ENCODE assay signal across 20 mouse cellular contexts in genomic region chr12:4836959-4837358, GRCm38 (mm10). TPM values are rescaled to one million over a fixed set of nuclear protein-coding genes. Genes with fewer than 3 reads are reported as not detected.
A peak's percentile ranks its signal among the peaks of the same experiment; 100 is the strongest.
DNase-seq lines count a peak whose midpoint lies in the region; ATAC-seq lines count a peak whose summit lies in the region.
"Had no signal": no experiment of that assay in that cellular context is flagged by ENCODE, and none has a peak within 500 bp of the region (broad histone marks: within the 10 kb centered on the region; RNA-seq: fewer than 3 reads in every experiment).

No protein-coding gene starts in this region.

- DNase-seq in adrenal gland, adult (ENCODE audit: inconsistent age in 2 of 2, low spot score in 1 of 2): peak; percentile 46 to 68
- no peak for DNase-seq in adrenal gland, postnatal 4 days (ENCODE audit: low spot score in 2 of 2)
- no peak for DNase-seq in frontal cortex, postnatal 14 days (ENCODE audit: low spot score in 2 of 2)
- DNase-seq in testis, postnatal 10 days (ENCODE audit: low spot score): peak; percentile 20
- DNase-seq in testis, postnatal 14 days (ENCODE audit: low spot score): no peak
- DNase-seq in telencephalon, adult 2 months (ENCODE audit: low read depth, low spot score): peak; percentile 29
- no peak for DNase-seq in kidney, adult 8-10 months
- DNase-seq: cerebellum, adult 11 months; cerebellum, adult 2 months; cerebellum, adult 9-11 months; cerebellum, postnatal 25 days; forebrain, postnatal 0 days; gastrocnemius, postnatal 10 days; gastrocnemius, postnatal 36 days; heart, adult 2 months; heart, postnatal 14 days; kidney, adult 2 months had no signal

- ATAC-seq in frontal cortex, adult (ENCODE audit: low TSS enrichment): 0 out of 2 replicates have a peak, but pooled peaks have one; percentile 21
- ATAC-seq: forebrain, embryonic 14.5 days; forebrain, postnatal 0 days; Patski had no signal

RNA-seq across cellular contexts. Expression of gene Fkbp1b, which starts 4.4 kb away (rescaled TPM):
- 10 to 100 TPM; 24.5 to 33.2 TPM for total RNA-seq in adrenal gland, postnatal 4 days (2021)

RNA-seq across cellular contexts. Expression of gene Wdcp, which starts 6.1 kb away (rescaled TPM):
- 10 to 100 TPM; 10.8 to 15.5 TPM for total RNA-seq in adrenal gland, postnatal 4 days (2021)

RNA-seq across cellular contexts. Expression of gene Sf3b6, which starts 19.6 kb away (rescaled TPM):
- 100 to 1,000 TPM; 133 to 140 TPM for total RNA-seq in adrenal gland, postnatal 4 days (2021)

RNA-seq across cellular contexts. Expression of gene Mfsd2b, which starts 37.2 kb away (rescaled TPM):
- total RNA-seq in adrenal gland, postnatal 4 days (2021): 1 to 10 TPM; 5.2 to 5.9 TPM

Comparison
In these comparisons a context has a peak if more than half of its experiments do, and no peak if none do; other contexts are left out.
1. DNase-seq: peak in adrenal gland, adult (2 of 2), testis, postnatal 10 days (single experiment) and telencephalon, adult 2 months (single experiment); none in adrenal gland, postnatal 4 days (0 of 2), frontal cortex, postnatal 14 days (0 of 2), testis, postnatal 14 days (single experiment) and kidney, adult 8-10 months (0 of 2).